In genomic region chr7:127260309-127261111, GRCm38 (mm10) we compare ENCODE assay signal across 7 mouse cellular contexts. TPM values are rescaled to one million over a fixed set of nuclear protein-coding genes. Genes with fewer than 3 reads are reported as not detected.
A peak's percentile ranks its signal among the peaks of the same experiment; 100 is the strongest.
DNase-seq lines count a peak whose midpoint lies in the region; ATAC-seq lines count a peak whose summit lies in the region.

Gene Dctpp1, minus strand, starts transcription at chr7:127260709.

- peak; percentile 97 for ATAC-seq in embryonic facial prominence, embryonic 11.5 days (replicated peaks; ENCODE audit: insufficient number of reproducible peaks, low FRiP score, low TSS enrichment, low read depth)
- peak; percentile 93 for ATAC-seq in granulocyte monocyte progenitor cell, adult 5-6 weeks (replicated peaks; ENCODE audit: poor library complexity, severe bottlenecking)
- ATAC-seq in midbrain, embryonic 13.5 days: peak; percentile 99

- peak within 1 kb of the TSS; percentile 67 for H3K9ac ChIP-seq in embryonic facial prominence, embryonic 11.5 days (replicated peaks; ENCODE audit: low read length)
- H3K9ac ChIP-seq in midbrain, embryonic 13.5 days (replicated peaks): peak within 1 kb of the TSS; percentile 73

- no peaks in the 10 kb centered on the region for H3K36me3 ChIP-seq in embryonic facial prominence, embryonic 11.5 days (replicated peaks; ENCODE audit: control insufficient read depth, insufficient read depth, low read depth, low read length)
- peaks cover 39% of the 10 kb centered on the region for H3K36me3 ChIP-seq in limb, embryonic 10.5 days
- H3K36me3 ChIP-seq in midbrain, embryonic 13.5 days: peaks cover 9% of the 10 kb centered on the region

- H3K4me3 ChIP-seq in embryonic facial prominence, embryonic 11.5 days (ENCODE audit: low read depth, low read length): peak within 1 kb of the TSS; percentile 56
- H3K4me3 ChIP-seq in limb, embryonic 10.5 days: peak within 1 kb of the TSS; percentile 69
- H3K4me3 ChIP-seq in midbrain, embryonic 13.5 days (replicated peaks): peak within 1 kb of the TSS; percentile 59

- DNase-seq in adrenal gland, postnatal 14 days: peak; percentile 97
- DNase-seq in embryonic facial prominence, embryonic 11.5 days (ENCODE audit: low spot score): peak; percentile 98
- peak; percentile 99 for DNase-seq in kidney, adult 11 months
- peak; percentile 95 for DNase-seq in limb, embryonic 10.5 days (ENCODE audit: low spot score)
- peak; percentile 96 for DNase-seq in spleen, adult 12 weeks (ENCODE audit: low spot score)

- no peaks in the 10 kb centered on the region for H3K4me1 ChIP-seq in embryonic facial prominence, embryonic 11.5 days (ENCODE audit: control insufficient read depth, insufficient read depth, low read length)
- peaks cover 21% of the 10 kb centered on the region for H3K4me1 ChIP-seq in limb, embryonic 10.5 days
- H3K4me1 ChIP-seq in midbrain, embryonic 13.5 days (replicated peaks): peaks cover 22% of the 10 kb centered on the region

- peak within 1 kb of the TSS; percentile 69 for H3K4me2 ChIP-seq in embryonic facial prominence, embryonic 11.5 days (ENCODE audit: low read depth, low read length)
- peak within 1 kb of the TSS; percentile 83 for H3K4me2 ChIP-seq in midbrain, embryonic 13.5 days (replicated peaks)

- under 1% methylated on average over 50 of the region's 50 CpGs for WGBS in embryonic facial prominence, embryonic 11.5 days
- under 1% methylated on average over 50 of the region's 50 CpGs for WGBS in limb, embryonic 10.5 days
- WGBS in midbrain, embryonic 13.5 days: under 1% methylated on average over 50 of the region's 50 CpGs

- no peaks in the 10 kb centered on the region for H3K27me3 ChIP-seq in embryonic facial prominence, embryonic 11.5 days (ENCODE audit: control insufficient read depth, insufficient read depth, low read length)
- no peaks in the 10 kb centered on the region for H3K27me3 ChIP-seq in limb, embryonic 10.5 days (ENCODE audit: low read depth, poor library complexity, severe bottlenecking)
- H3K27me3 ChIP-seq in midbrain, embryonic 13.5 days: no peaks in the 10 kb centered on the region

- no peak within 1 kb of the TSS for H3K27ac ChIP-seq in embryonic facial prominence, embryonic 11.5 days (replicated peaks; ENCODE audit: low read depth, low read length)
- peak within 1 kb of the TSS; percentile 87 for H3K27ac ChIP-seq in limb, embryonic 10.5 days
- 0 out of 2 replicates have a peak within 1 kb of the TSS, but pooled peaks have one; percentile 5 for H3K27ac ChIP-seq in midbrain, embryonic 13.5 days

- H3K9me3 ChIP-seq in embryonic facial prominence, embryonic 11.5 days (replicated peaks; ENCODE audit: control insufficient read depth, low read length): no peaks in the 10 kb centered on the region
- H3K9me3 ChIP-seq in limb, embryonic 10.5 days (replicated peaks): no peaks in the 10 kb centered on the region
- H3K9me3 ChIP-seq in midbrain, embryonic 13.5 days: no peaks in the 10 kb centered on the region

RNA-seq across cellular contexts. Expression of gene Dctpp1, which starts in this region (rescaled TPM):
- total RNA-seq in adrenal gland, postnatal 14 days (2021): 48.3 and 57.5 TPM in 2 replicates
- 253 and 266 TPM in 2 replicates for polyA plus RNA-seq in embryonic facial prominence, embryonic 11.5 days (2014; fragmentation: Nextera tagmentation; extraction: Ambion mirVana)
- 99.5 and 126 TPM in 2 replicates for total RNA-seq in granulocyte monocyte progenitor cell, adult 5-6 weeks (2014; fragmentation: Nextera tagmentation)
- 68.9 and 72.0 TPM in 2 replicates for total RNA-seq in granulocyte monocyte progenitor cell, adult 5-6 weeks (2017)
- polyA plus RNA-seq in limb, embryonic 10.5 days (2016; fragmentation: Nextera tagmentation; extraction: Ambion mirVana): 340 and 453 TPM in 2 replicates
- 142 and 143 TPM in 2 replicates for polyA plus RNA-seq in midbrain, embryonic 13.5 days (2015; fragmentation: Nextera tagmentation; extraction: Ambion mirVana)
